Mouse (Mus musculus) regulatory T cell (primary cell): ENCODE results near the gene Fgfr2.

Source experiments
- in situ Hi-C: fragments of 300-600 bp; cut with MboI, MseI; formaldehyde crosslinking; loops from one replicate; pipeline ENCODE4 v1.15.1; 2025; ENCODE audit warnings: high pct_unique_total_duplicates

The Fgfr2 gene

GRCm38 (mm10) chr7:131696889-131697288, 1426.3 kb downstream of the Fgfr2 start:
- in situ Hi-C loops: no loop called here

GRCm38 (mm10) chr7:131687324-131687723, 1435.8 kb downstream of the Fgfr2 start:
- in situ Hi-C loops: no loop called here

- in situ Hi-C loops: no loop called here
Observed at GRCm38 (mm10) chr7:131677126-131677525, 1446.0 kb downstream of the Fgfr2 start.

GRCm38 (mm10) chr7:131670586-131670985, 1452.6 kb downstream of the Fgfr2 start:
- in situ Hi-C loops: no loop called here

GRCm38 (mm10) chr7:131669326-131669725, 1453.8 kb downstream of the Fgfr2 start:
- in situ Hi-C loops: no loop called here

GRCm38 (mm10) chr7:131660726-131661125, 1462.4 kb downstream of the Fgfr2 start:
- in situ Hi-C loops: no loop called here

GRCm38 (mm10) chr7:131656017-131656416, 1467.1 kb downstream of the Fgfr2 start:
- in situ Hi-C loops: no loop called here

GRCm38 (mm10) chr7:131653416-131653815, 1469.7 kb downstream of the Fgfr2 start:
- in situ Hi-C loops: no loop called here

GRCm38 (mm10) chr7:131651921-131652694, 1471.0 kb downstream of the Fgfr2 start:
- in situ Hi-C loops: no loop called here

- in situ Hi-C loops: no loop called here
Observed at GRCm38 (mm10) chr7:131650277-131650676, 1472.9 kb downstream of the Fgfr2 start.

GRCm38 (mm10) chr7:131648276-131648675, 1474.9 kb downstream of the Fgfr2 start:
- in situ Hi-C loops: no loop called here

- in situ Hi-C loops: no loop called here
Observed at GRCm38 (mm10) chr7:131647583-131647982, 1475.6 kb downstream of the Fgfr2 start.

- in situ Hi-C loops: no loop called here
Observed at GRCm38 (mm10) chr7:131644586-131644985, 1478.6 kb downstream of the Fgfr2 start.

GRCm38 (mm10) chr7:131644051-131644450, 1479.1 kb downstream of the Fgfr2 start:
- in situ Hi-C loops: no loop called here

GRCm38 (mm10) chr7:131643341-131643840, 1479.8 kb downstream of the Fgfr2 start:
- in situ Hi-C loops: no loop called here

GRCm38 (mm10) chr7:131629562-131629961, 1493.6 kb downstream of the Fgfr2 start:
- in situ Hi-C loops: no loop called here

- in situ Hi-C loops: no loop called here
Observed at GRCm38 (mm10) chr7:131628846-131629391, 1494.2 kb downstream of the Fgfr2 start.

- in situ Hi-C loops: no loop called here
Observed at GRCm38 (mm10) chr7:131628356-131628755, 1494.8 kb downstream of the Fgfr2 start.

GRCm38 (mm10) chr7:131609677-131610076, 1513.5 kb downstream of the Fgfr2 start:
- in situ Hi-C loops: no loop called here

- in situ Hi-C loops: no loop called here
Observed at GRCm38 (mm10) chr7:131608049-131608448, 1515.1 kb downstream of the Fgfr2 start.

- in situ Hi-C loops: no loop called here
Observed at GRCm38 (mm10) chr7:131605481-131605880, 1517.7 kb downstream of the Fgfr2 start.

- in situ Hi-C loops: no loop called here
Observed at GRCm38 (mm10) chr7:131604946-131605345, 1518.2 kb downstream of the Fgfr2 start.

GRCm38 (mm10) chr7:131603186-131603585, 1520.0 kb downstream of the Fgfr2 start:
- in situ Hi-C loops: no loop called here
